Mouse (Mus musculus): ENCODE results near the gene Chst3. TPM values are rescaled to one million over a fixed set of nuclear protein-coding genes. Genes with fewer than 3 reads are reported as not detected.
A peak's percentile ranks its signal among the peaks of the same experiment; 100 is the strongest.
"Not testable (repeated sequence)": the region's sequence is repeated elsewhere in the genome, so short reads cannot be mapped to it uniquely, and the experiment has no call there.

Gene Chst3
- total and polyA plus RNA-seq, 2 experiments from 2014 or later = 0.89 to 5.5 TPM

- H3K4me1 ChIP-seq (ENCODE audit: insufficient read depth, low read length) = no peaks in the 10 kb centered on the region
- no peaks in the 10 kb centered on the region for H3K9me3 ChIP-seq (ENCODE audit: low read length)
- no peak overlapping the region for H3K4me3 ChIP-seq (ENCODE audit: low read depth, low read length)
- no peak overlapping the region for H3K4me2 ChIP-seq (ENCODE audit: low read depth, low read length, poor library complexity, severe bottlenecking)
- no peak overlapping the region for H3K27ac ChIP-seq (ENCODE audit: low read depth, low read length)
- H3K9ac ChIP-seq (replicated peaks; ENCODE audit: low read length, poor library complexity, severe bottlenecking) = no peak overlapping the region
- peaks cover 6% of the 10 kb centered on the region for H3K36me3 ChIP-seq (ENCODE audit: insufficient read depth, low read length)
- DNase-seq (ENCODE audit: low spot score) (no peak), ATAC-seq (ENCODE audit: low FRiP score) (no peak)
- TF ChIP-seq CTCF (IDR thresholded peaks at IDR 0.05) = no peak
- 66% methylated on average over 7 of the region's 7 CpGs for WGBS
- no peaks in the 10 kb centered on the region for H3K27me3 ChIP-seq (ENCODE audit: insufficient read depth, low read length)
Measured at GRCm38 (mm10) chr10:60136935-60137334, 82.1 kb downstream of the Chst3 start.

GRCm38 (mm10) chr10:60136010-60136409, 83.0 kb downstream of the Chst3 start:
- peak; percentile 59 for TF ChIP-seq CTCF (IDR thresholded peaks at IDR 0.05)
- not testable (repeated sequence) for H3K27me3 ChIP-seq (ENCODE audit: insufficient read depth, low read length); ATAC-seq (ENCODE audit: low FRiP score); H3K4me1 ChIP-seq (ENCODE audit: insufficient read depth, low read length); H3K27ac ChIP-seq (ENCODE audit: low read depth, low read length); H3K4me2 ChIP-seq (ENCODE audit: low read depth, low read length, poor library complexity, severe bottlenecking); H3K9ac ChIP-seq (replicated peaks; ENCODE audit: low read length, poor library complexity, severe bottlenecking); H3K4me3 ChIP-seq (ENCODE audit: low read depth, low read length); DNase-seq (ENCODE audit: low spot score); H3K9me3 ChIP-seq (ENCODE audit: low read length)
- 61% methylated on average over 1 of the region's 1 CpGs for WGBS
- H3K36me3 ChIP-seq (ENCODE audit: insufficient read depth, low read length) = peaks cover 13% of the 10 kb centered on the region

GRCm38 (mm10) chr10:60134201-60134600, 84.9 kb downstream of the Chst3 start:
- ATAC-seq (ENCODE audit: low FRiP score) = no peak

GRCm38 (mm10) chr10:60133501-60133900, 85.6 kb downstream of the Chst3 start:
- Histone ChIP-seq H3K4me1 (ENCODE audit: insufficient read depth, low read length) (no peaks in the 10 kb centered on the region), H3K27me3 (ENCODE audit: insufficient read depth, low read length) (no peaks in the 10 kb centered on the region), H3K27ac (ENCODE audit: low read depth, low read length) (no peak overlapping the region; the same call in 1 of the 2 replicates), H3K4me3 (ENCODE audit: low read depth, low read length) (no peak overlapping the region), H3K9me3 (ENCODE audit: low read length) (no peaks in the 10 kb centered on the region), H3K36me3 (ENCODE audit: insufficient read depth, low read length) (peaks cover 33% of the 10 kb centered on the region), H3K9ac (replicated peaks; ENCODE audit: low read length, poor library complexity, severe bottlenecking) (no peak overlapping the region), H3K4me2 (ENCODE audit: low read depth, low read length, poor library complexity, severe bottlenecking) (no peak overlapping the region)
- DNase-seq (ENCODE audit: low spot score) = no peak
- no peak for TF ChIP-seq CTCF (IDR thresholded peaks at IDR 0.05)
- 29% methylated on average over 6 of the region's 6 CpGs for WGBS
- ATAC-seq (ENCODE audit: low FRiP score) = no peak

More at GRCm38 (mm10) chr10:60134201-60134600, 84.9 kb downstream of the Chst3 start:
- H3K9me3 ChIP-seq (ENCODE audit: low read length) = no peaks in the 10 kb centered on the region
- H3K36me3 ChIP-seq (ENCODE audit: insufficient read depth, low read length) = peaks cover 31% of the 10 kb centered on the region
- H3K4me1 ChIP-seq (ENCODE audit: insufficient read depth, low read length) = no peaks in the 10 kb centered on the region
- no peak overlapping the region for H3K4me3 ChIP-seq (ENCODE audit: low read depth, low read length)
- no peak overlapping the region for H3K4me2 ChIP-seq (ENCODE audit: low read depth, low read length, poor library complexity, severe bottlenecking)
- DNase-seq (ENCODE audit: low spot score) = no peak
- H3K27me3 ChIP-seq (ENCODE audit: insufficient read depth, low read length) = no peaks in the 10 kb centered on the region
- no peak for TF ChIP-seq CTCF (IDR thresholded peaks at IDR 0.05)
- 52% methylated on average over 9 of the region's 9 CpGs for WGBS
- H3K9ac ChIP-seq (replicated peaks; ENCODE audit: low read length, poor library complexity, severe bottlenecking) = no peak overlapping the region
- H3K27ac ChIP-seq (ENCODE audit: low read depth, low read length) = no peak overlapping the region

Small RNA genes lying within 50 kb of the gene (microRNA-seq; reads per million reads assigned to microRNA genes)
- gene Gm22117 (ENCODE audit: borderline number of aligned reads) = not detected

Other genes with a start within 250 kb of the Chst3 start
- 12.3 and 13.5 TPM in 2 replicates for gene Ascc1, start 216.5 kb downstream of the Chst3 start, total RNA-seq (2014; rRNA removed)
- gene Ascc1, start 216.5 kb downstream of the Chst3 start, polyA plus RNA-seq (2015; fragmentation: Nextera tagmentation; extraction: Ambion mirVana) = 50.1 TPM in 2 replicates
- 56.9 and 57.4 TPM in 2 replicates for gene Anapc16, start 216.1 kb downstream of the Chst3 start, total RNA-seq (2014; rRNA removed)
- gene Anapc16, start 216.1 kb downstream of the Chst3 start, polyA plus RNA-seq (2015; fragmentation: Nextera tagmentation; extraction: Ambion mirVana) = 109 and 118 TPM in 2 replicates
- 275 and 308 TPM in 2 replicates for gene Spock2, start 113.0 kb downstream of the Chst3 start, total RNA-seq (2014; rRNA removed)
- 109 and 117 TPM in 2 replicates for gene Spock2, start 113.0 kb downstream of the Chst3 start, polyA plus RNA-seq (2015; fragmentation: Nextera tagmentation; extraction: Ambion mirVana)
- 714 and 811 TPM in 2 replicates for gene Psap, start 58.4 kb upstream of the Chst3 start, total RNA-seq (2014; rRNA removed)
- 272 and 300 TPM in 2 replicates for gene Psap, start 58.4 kb upstream of the Chst3 start, polyA plus RNA-seq (2015; fragmentation: Nextera tagmentation; extraction: Ambion mirVana)
- gene Vsir, start 127.6 kb upstream of the Chst3 start, total RNA-seq (2014; rRNA removed) = 5.9 and 15.8 TPM in 2 replicates
- 3.4 and 3.7 TPM in 2 replicates for gene Vsir, start 127.6 kb upstream of the Chst3 start, polyA plus RNA-seq (2015; fragmentation: Nextera tagmentation; extraction: Ambion mirVana)
- 0.93 and 1.9 TPM in 2 replicates for gene Gm17455, start 180.5 kb upstream of the Chst3 start, total RNA-seq (2014; rRNA removed)
- gene Gm17455, start 180.5 kb upstream of the Chst3 start, polyA plus RNA-seq (2015; fragmentation: Nextera tagmentation; extraction: Ambion mirVana) = 6.9 and 12.5 TPM in 2 replicates

All from midbrain, postnatal 0 days (tissue).